Mouse (Mus musculus): ENCODE measurements at regions not wholly inside any gene's neighbourhood (a gene's known extent, or its start where the extent isn't known, plus 50 kb on each side); places are given as distances from the start of the nearest gene placed in this dataset.

GRCm38 (mm10) chr17:94424811-94425210, 325.0 kb downstream of the Mettl4 start:
- DNase-seq (ENCODE audit: low spot score in 2 of 2): no peak

GRCm38 (mm10) chr17:94382993-94383392, 366.8 kb downstream of the Mettl4 start:
- no peak for DNase-seq (ENCODE audit: low spot score in 2 of 2)

GRCm38 (mm10) chr17:94335688-94336087, 414.1 kb downstream of the Mettl4 start:
- no peak for DNase-seq (ENCODE audit: low spot score in 2 of 2)

- DNase-seq (ENCODE audit: low spot score in 2 of 2): no peak
These were observed 423.6 kb downstream of the Mettl4 start for GRCm38 (mm10) chr17:94326179-94326578.

GRCm38 (mm10) chr17:94291221-94291620, 458.6 kb downstream of the Mettl4 start:
- DNase-seq (ENCODE audit: low spot score in 2 of 2): no peak

- no peak for DNase-seq (ENCODE audit: low spot score in 2 of 2)
These were observed 462.1 kb downstream of the Mettl4 start for GRCm38 (mm10) chr17:94287612-94288159.

GRCm38 (mm10) chr17:94276851-94277250, 473.0 kb downstream of the Mettl4 start:
- no peak for DNase-seq (ENCODE audit: low spot score in 2 of 2)

- no peak for DNase-seq (ENCODE audit: low spot score in 2 of 2)
These were observed 480.1 kb downstream of the Mettl4 start for GRCm38 (mm10) chr17:94269756-94270155.

GRCm38 (mm10) chr17:94255666-94256065, 494.2 kb downstream of the Mettl4 start:
- peak; percentile 30 to 75 for DNase-seq (ENCODE audit: low spot score in 2 of 2)

- DNase-seq (ENCODE audit: low spot score in 2 of 2): peak; percentile 27 to 78
These were observed 495.0 kb downstream of the Mettl4 start for GRCm38 (mm10) chr17:94254801-94255200.

- DNase-seq (ENCODE audit: low spot score in 2 of 2): peak in 1 of 2 experiments; percentile 48
These were observed 506.0 kb downstream of the Mettl4 start for GRCm38 (mm10) chr17:94243821-94244220.

GRCm38 (mm10) chr17:94226136-94226535, 523.7 kb downstream of the Mettl4 start:
- DNase-seq (ENCODE audit: low spot score in 2 of 2): peak; percentile 12 to 49

All from frontal cortex, postnatal 36 days (tissue).